Mouse (Mus musculus): ENCODE data around the gene Ctc1.
A peak's percentile ranks its signal among the peaks of the same experiment; 100 is the strongest.

Ctc1 gene

GRCm38 (mm10) chr11:69050748-69051147 is 35.0 kb downstream of the Ctc1 start:
- no peak for DNase-seq (ENCODE audit: low read depth)

DNA sequence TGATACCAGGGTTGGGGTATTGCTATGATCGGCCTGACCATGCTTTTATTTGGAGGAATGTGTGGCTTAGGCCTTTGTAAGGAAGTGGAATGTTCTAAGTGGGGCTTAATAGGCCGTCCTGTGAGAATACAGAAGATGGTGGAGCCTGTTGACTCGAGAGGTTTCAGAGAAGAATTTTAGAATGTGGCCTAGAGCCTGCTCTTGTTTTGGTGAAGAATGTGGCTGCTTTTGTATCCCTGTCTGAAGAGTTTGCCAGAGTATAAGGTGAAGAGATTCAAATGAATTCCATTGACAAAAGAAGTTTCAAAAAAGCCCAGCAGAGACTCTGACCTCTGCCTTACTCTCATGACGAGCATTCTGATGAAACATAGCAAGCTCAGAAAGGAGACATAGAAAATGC is 36.1 kb downstream of the Ctc1 start:
- no peak for DNase-seq (ENCODE audit: low read depth)

DNA sequence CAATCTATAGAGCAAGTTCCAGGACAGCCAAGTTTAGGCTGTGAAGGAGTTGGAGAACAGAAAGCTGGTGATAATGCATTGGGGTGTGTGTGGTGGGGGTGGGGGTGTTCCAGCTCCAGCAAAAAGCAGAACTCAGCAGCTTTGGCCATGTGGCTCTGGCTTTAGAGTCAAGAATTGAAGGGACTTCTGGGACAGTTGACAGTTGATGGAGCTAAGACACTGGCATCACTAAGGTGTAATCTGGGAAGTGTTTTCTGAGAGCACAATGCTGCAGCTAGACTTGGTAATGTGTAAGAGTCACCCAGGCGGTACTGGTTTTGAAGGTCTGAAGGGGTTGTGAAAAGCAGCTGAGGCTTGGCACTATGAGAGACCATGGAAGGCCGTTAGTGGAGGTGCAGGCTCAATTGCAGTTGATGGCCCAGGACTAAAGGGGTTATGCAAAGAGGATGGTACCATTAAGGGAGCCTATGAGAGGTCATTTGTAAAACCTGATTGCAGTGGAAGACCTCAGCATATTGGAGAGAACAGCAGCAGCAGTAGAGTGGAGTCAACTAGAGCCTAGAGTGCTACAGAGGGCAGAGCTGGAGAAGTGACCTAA is 37.2 kb downstream of the Ctc1 start:
- DNase-seq (ENCODE audit: low read depth) = no peak

- no peak for DNase-seq (ENCODE audit: low read depth)
These were observed 38.1 kb downstream of the Ctc1 start for GRCm38 (mm10) chr11:69053848-69054247.

DNA sequence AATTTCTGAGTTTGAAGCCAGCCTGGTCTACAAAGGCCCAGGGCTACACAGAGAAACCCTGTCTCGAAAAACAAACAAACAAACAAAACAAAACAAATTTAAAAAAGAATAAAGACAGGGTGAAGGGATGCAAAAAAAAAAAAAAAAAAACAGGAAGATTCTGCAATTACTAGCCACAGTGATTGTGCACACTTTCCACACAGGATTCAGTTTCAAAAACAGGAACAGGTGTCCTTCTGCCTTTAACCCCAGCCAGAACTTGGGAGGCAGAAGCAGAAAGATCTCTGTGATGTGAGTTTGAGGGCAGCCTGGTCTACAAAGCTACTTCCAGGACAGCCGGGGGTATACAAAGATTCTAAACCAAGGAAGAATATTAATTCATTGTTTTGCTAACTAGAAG is 42.6 kb downstream of the Ctc1 start:
- no peak for DNase-seq (ENCODE audit: low read depth)

GRCm38 (mm10) chr11:69058729-69059356 is 43.1 kb downstream of the Ctc1 start:
- no peak for DNase-seq (ENCODE audit: low read depth)

GRCm38 (mm10) chr11:69059357-69059974 is 43.8 kb downstream of the Ctc1 start, which contains the start of gene Borcs6:
Gene Borcs6, plus strand, starts transcription at chr11:69059717.
- peak; percentile 92 for DNase-seq (ENCODE audit: low read depth)

- DNase-seq (ENCODE audit: low read depth) = no peak
These were observed 44.3 kb downstream of the Ctc1 start for GRCm38 (mm10) chr11:69059975-69060411.

GRCm38 (mm10) chr11:69060448-69061254 is 44.9 kb downstream of the Ctc1 start:
- DNase-seq (ENCODE audit: low read depth) = no peak

DNA sequence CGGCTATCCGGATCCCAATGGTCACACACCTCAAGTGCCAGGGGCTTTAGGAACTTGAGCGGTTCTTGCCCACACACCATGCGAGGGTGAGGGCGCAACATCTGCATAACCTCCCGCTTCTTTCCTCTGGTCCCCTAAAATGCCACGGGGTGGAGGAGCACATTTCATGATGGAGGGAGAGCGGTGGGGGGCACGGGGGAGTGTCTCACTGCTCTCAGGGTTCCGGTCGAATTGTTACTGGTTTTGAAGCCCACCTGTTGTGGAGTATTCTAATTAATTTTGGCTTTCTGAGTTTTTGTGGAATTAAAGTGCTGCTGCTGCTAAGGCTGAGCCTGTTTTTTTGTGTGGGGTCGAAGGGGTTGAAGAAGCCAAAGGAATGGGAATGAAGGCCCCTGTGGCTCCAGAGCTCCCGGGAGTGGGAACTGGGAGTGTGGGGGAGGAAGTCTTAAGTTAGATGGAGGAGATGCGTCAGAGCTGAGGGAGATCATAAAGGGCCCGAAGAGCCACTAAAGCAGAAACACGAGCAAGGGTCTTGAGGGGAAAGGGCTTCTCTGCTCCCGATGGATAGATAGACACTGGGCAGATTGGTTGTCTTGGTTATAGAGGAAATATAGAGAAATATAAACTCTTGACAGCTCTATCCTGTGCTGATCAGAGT is 45.7 kb downstream of the Ctc1 start:
- no peak for DNase-seq (ENCODE audit: low read depth)

DNA sequence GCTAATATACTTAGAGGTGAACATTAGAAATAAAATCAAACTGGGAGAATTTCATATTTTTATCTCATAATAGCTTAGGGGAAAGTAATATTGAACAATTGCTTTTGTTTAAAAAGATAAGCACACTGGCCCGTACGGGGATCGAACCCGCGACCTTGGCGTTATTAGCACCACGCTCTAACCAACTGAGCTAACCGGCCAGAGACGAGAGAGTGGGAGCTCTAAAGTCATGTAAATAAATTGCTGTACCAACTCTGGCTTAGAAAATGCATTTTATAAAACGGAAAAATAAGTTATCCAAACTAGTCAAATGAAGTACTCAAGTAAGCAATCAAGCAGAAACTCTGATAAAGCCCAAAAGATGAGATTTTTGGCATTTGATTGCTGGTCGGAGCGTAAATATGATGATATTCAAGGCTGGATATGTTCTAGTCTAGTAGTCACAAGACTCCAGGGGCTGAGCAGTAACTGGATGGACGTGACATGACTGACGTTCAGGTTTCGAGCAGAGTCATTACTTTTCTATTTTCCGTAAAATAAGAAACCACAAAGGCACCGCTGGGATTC is 46.6 kb downstream of the Ctc1 start:
- peak; percentile 66 for DNase-seq (ENCODE audit: low read depth)

DNA sequence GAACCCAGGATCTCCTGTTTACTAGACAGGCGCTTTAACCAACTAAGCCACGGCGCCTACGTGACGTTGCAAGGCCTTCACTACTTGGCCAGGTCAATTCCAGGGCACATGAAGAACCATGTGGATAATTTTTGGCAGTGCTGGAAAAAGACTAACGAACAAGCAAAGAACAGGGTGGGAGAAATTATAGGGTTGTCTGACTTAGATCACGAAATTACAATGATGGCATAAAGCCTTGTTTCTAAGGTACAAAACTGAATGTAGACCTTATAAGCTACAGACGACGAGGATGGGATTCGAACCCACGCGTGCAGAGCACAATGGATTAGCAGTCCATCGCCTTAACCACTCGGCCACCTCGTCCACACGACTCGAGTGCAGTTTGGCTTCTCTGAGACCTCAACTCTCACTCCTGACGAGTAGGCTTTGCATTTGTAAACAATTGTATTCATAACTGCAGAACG is 47.1 kb downstream of the Ctc1 start:
- DNase-seq (ENCODE audit: low read depth) = peak; percentile 86

- DNase-seq (ENCODE audit: low read depth) = peak; percentile 55
These were observed 47.9 kb downstream of the Ctc1 start for GRCm38 (mm10) chr11:69063413-69064201.

- DNase-seq (ENCODE audit: low read depth) = no peak
These were observed 48.8 kb downstream of the Ctc1 start for GRCm38 (mm10) chr11:69064259-69065133.

DNA sequence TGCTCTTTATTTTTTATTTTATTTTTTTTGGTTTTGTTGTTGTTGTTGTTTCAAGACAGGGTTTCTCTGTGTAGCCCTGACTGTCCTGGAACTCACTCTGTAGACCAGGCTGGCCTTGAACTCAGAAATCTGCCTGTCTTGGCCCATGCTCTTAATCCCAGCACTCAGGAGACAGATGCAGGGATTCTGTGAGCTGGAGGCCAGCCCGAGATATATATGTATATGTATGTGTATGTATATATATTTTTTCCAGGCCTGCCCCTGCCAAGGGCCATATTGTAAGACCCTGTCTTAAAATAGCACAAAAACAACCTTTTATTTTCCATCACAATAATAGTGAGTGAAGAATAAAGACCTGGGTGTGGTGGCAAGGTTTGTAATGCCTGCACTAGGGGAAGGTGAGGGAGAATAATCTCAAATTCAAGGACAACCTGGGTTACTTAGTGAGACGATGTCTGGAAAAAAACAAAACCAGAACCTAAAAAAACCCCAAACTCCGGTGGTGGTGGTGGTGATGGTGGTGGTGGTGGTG is 49.7 kb downstream of the Ctc1 start:
- DNase-seq (ENCODE audit: low read depth) = no peak

DNA sequence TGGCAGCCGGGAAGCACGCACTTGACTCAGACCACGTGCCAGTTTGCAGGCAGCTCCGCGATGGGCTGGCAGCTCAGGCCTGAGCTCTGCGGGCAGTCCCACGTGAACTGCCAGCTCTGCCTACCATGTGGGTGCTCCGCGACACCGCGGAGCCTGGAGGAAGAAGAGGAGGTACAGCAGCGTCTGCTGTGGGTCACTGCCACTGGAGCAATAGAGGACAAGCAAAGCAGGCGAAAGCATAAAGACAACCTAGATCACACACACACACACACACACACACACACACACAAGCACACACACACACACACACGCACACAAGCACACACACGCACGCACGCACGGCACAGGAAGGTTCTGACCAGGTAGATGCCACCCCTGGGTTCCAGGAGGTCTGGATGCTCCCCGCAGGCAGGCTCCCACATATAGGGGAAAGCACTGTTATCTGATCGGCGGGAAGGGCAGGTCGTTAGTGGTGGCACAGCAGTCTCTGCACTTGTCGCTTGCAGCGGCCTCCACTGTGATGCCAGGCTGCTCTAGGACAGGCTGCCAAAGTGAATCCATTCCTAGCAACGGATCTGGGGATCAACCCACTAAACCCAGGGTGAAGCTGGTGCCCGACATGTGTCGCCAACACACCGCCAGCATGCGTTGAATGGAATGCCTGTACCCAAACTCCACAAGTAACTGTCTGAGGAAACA is 50.6 kb downstream of the Ctc1 start:
- no peak for DNase-seq (ENCODE audit: low read depth)

DNA sequence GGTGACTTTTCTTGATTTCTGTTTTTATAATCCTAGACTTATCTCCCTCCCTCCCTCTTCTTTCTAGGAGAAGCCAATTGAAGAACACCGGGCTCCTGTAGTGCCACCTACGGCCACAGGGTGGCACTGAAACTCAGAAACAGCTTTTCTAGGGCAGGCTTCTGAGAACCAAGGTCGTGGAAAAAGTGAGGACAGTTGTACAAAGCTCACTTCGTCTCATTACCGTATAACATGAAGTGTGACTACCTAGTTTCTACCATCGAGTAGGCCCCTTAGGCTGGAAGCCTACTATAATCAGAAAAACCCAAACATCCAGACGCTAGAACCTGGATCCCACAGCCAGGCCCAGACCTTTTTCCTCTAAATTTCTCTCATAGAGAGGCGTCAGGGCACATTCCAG is 51.2 kb downstream of the Ctc1 start:
- DNase-seq (ENCODE audit: low read depth) = peak; percentile 85

DNA sequence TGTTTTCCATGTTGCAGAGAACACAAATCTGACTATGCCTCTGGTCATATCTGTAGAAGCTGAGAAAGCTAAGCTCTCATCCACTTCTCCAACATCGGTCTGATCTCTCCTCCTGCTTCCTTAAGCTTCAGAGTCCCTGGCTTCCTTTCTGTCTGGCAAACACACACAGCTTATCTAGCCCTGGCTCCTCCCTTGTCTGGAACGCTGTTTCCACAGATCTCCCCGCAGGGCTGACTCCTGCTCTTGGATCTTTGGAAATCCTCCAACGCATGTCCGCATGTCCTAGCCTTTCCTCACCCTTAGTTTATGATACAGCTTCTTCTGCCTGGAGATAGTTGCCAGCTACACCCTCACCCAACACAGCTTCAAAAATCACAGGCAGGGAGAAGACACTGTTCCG is 51.9 kb downstream of the Ctc1 start:
- DNase-seq (ENCODE audit: low read depth) = no peak

DNA sequence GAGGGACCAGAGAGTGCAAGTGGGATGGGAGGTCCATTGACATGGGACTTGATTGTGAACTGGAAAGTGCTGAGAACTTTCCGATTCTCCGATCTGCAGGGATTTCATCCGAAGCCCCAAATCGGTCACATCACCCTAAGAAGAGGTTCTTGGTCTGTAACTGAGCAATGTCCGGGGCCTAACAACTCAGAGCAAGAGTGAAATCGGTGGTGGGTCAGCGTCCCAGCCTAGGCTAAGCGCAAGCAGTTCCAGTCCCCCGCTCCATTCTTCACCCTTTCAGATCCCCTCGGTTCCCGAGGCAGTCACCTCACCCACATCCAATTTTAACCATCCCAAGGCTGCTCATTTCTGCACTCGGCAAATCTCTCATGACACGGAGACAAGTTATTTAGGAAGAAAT is 54.4 kb downstream of the Ctc1 start:
- DNase-seq (ENCODE audit: low read depth) = no peak

Data from c-Kit-positive CD71-negative TER-119-negative erythroid progenitor cells, embryonic 14.5 days (primary cell).